Mouse (Mus musculus) megakaryocyte, embryonic 14.5 days (primary cell): ENCODE data around the gene Cyp2d26. TPM values are rescaled to one million over a fixed set of nuclear protein-coding genes. Genes with fewer than 3 reads are reported as not detected.

Experiments
- H3K27me3 ChIP-seq: replicated peaks from 2 replicates; pipeline ENCODE3; 2012; ENCODE audit warnings: inconsistent platforms
- H3K36me3 ChIP-seq: replicated peaks from 2 replicates; pipeline ENCODE3; 2012; ENCODE audit warnings: low read length, inconsistent platforms, mixed read lengths
- H3K4me1 ChIP-seq: 2 replicates; pipeline ENCODE4 v1.6.1; 2012; ENCODE audit warnings: inconsistent platforms
- H3K4me3 ChIP-seq: replicated peaks from 2 replicates; pipeline ENCODE3; 2012; ENCODE audit warnings: moderate library complexity, mild to moderate bottlenecking, inconsistent platforms
- H3K9me3 ChIP-seq: 2 replicates; pipeline ENCODE4 v1.6.1; 2012; ENCODE audit warnings: inconsistent platforms
- FLI1 ChIP-seq: IDR thresholded peaks from 2 replicates; pipeline ENCODE4 v1.6.1; 2012; ENCODE audit warnings: low read length, inconsistent platforms, mixed read lengths
- GATA1 ChIP-seq: IDR thresholded peaks from 3 replicates; pipeline ENCODE4 v1.6.1; 2012; ENCODE audit warnings: mixed read lengths, low read length, inconsistent platforms, borderline replicate concordance
- polyA plus RNA-seq: library from polyadenylated mRNA; stranded (reverse); fragments of >175 nt; gene quantifications from 2 replicates; pipeline ENCODE4 v1.2.3, GENCODE M21; 2012; ENCODE audit warnings: low replicate concordance; ENCODE audit not compliant: insufficient read depth

Cyp2d26 gene
- polyA plus RNA-seq, 1 experiment = 0.07 TPM

DNA sequence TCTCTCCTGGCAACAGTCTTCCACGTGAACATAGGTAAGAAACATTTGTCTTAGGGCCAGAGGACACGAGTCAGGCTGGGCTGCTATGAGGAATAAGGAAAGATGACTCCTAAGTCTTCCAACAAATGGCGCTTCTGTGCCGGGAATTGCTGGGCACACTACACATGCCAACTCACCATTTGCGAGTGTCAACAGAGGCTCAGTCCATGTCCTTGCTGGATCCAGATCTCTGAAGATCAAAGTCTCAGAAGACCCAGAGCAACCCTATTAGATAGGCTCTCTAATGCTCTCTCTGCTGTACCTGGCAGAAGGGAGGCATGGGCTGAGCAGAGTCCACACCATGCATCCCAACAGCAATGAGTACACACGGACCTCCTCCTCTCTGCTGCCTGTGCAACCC, 29.2 kb downstream of the Cyp2d26 start:
- Histone ChIP-seq H3K9me3 (no peaks in the 10 kb centered on the region), H3K4me3 (no peak overlapping the region), H3K27me3 (peaks cover 8% of the 10 kb centered on the region), H3K4me1 (no peaks in the 10 kb centered on the region), H3K36me3 (no peaks in the 10 kb centered on the region)
- no peak for TF ChIP-seq GATA1
- no peak for TF ChIP-seq FLI1

- H3K4me1 ChIP-seq = no peaks in the 10 kb centered on the region
- no peak for TF ChIP-seq FLI1
- TF ChIP-seq GATA1 = no peak
- no peak within 1 kb of the TSS for H3K4me3 ChIP-seq
- H3K36me3 ChIP-seq = no peaks in the 10 kb centered on the region
- no peaks in the 10 kb centered on the region for H3K9me3 ChIP-seq
- H3K27me3 ChIP-seq = peaks cover 8% of the 10 kb centered on the region
These were observed 30.3 kb downstream of the Cyp2d26 start, which contains the start of gene Cyp2d40 for GRCm38 (mm10) chr15:82763631-82764420. Gene Cyp2d40 (minus strand): TSS chr15:82764183.

- TF ChIP-seq GATA1 = no peak
- no peak for TF ChIP-seq FLI1
- Histone ChIP-seq H3K27me3 (no peaks in the 10 kb centered on the region), H3K36me3 (no peaks in the 10 kb centered on the region), H3K9me3 (peaks cover 29% of the 10 kb centered on the region), H3K4me3 (no peak overlapping the region), H3K4me1 (no peaks in the 10 kb centered on the region)
These were observed 46.0 kb downstream of the Cyp2d26 start for GRCm38 (mm10) chr15:82748141-82748540.

- H3K4me3 ChIP-seq = no peak overlapping the region
- H3K4me1 ChIP-seq = no peaks in the 10 kb centered on the region
- TF ChIP-seq GATA1 (no peak), FLI1 (no peak)
- no peaks in the 10 kb centered on the region for H3K36me3 ChIP-seq
- H3K27me3 ChIP-seq = no peaks in the 10 kb centered on the region
- H3K9me3 ChIP-seq = peaks cover 29% of the 10 kb centered on the region
These were observed 46.6 kb downstream of the Cyp2d26 start for GRCm38 (mm10) chr15:82747516-82747915.

Other genes with a start within 250 kb of the Cyp2d26 start
- gene Cyp2d12, start 239.2 kb downstream of the Cyp2d26 start, polyA plus RNA-seq = not detected in 2 replicates
- gene Cyp2d34, start 173.3 kb downstream of the Cyp2d26 start, polyA plus RNA-seq = not detected in 2 replicates
- gene Cyp2d40, start 30.1 kb downstream of the Cyp2d26 start, polyA plus RNA-seq = not detected in 2 replicates
- 4.5 and 7.5 TPM in 2 replicates for gene Tcf20, start 193.6 kb upstream of the Cyp2d26 start, polyA plus RNA-seq
- gene Nfam1, start 239.0 kb upstream of the Cyp2d26 start, polyA plus RNA-seq = 3.8 and 7.7 TPM in 2 replicates